Mouse (Mus musculus): Measurements from ENCODE around the gene Higd1c.
"Not testable (repeated sequence)": the region's sequence is repeated elsewhere in the genome, so short reads cannot be mapped to it uniquely, and the experiment has no call there.

The Higd1c gene

DNA sequence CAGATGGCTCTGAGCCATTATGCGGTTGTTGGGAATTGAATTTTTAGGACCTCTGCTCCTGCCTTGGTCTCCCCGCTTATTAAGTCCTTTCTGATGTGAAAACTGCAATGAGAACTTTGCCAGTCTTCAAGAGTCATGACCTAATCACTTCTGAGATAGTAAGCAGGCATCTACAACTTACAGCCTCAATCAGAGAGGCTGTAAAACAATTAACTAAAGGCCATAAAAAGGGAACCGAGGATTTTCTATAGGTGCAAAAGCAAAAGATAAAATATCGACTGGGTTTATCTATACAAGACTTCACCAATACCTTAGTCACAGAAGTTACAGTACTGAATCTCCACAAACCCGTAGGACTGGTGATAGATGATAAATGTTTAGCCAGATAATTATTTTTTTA, 8.5 kb upstream of the Higd1c start:
- no peak for DNase-seq (ENCODE audit: low spot score in 2 of 2)

- DNase-seq (ENCODE audit: low spot score in 2 of 2), result not testable (repeated sequence)
Observed at GRCm38 (mm10) chr15:100365967-100366366, 1.6 kb downstream of the Higd1c start.

DNA sequence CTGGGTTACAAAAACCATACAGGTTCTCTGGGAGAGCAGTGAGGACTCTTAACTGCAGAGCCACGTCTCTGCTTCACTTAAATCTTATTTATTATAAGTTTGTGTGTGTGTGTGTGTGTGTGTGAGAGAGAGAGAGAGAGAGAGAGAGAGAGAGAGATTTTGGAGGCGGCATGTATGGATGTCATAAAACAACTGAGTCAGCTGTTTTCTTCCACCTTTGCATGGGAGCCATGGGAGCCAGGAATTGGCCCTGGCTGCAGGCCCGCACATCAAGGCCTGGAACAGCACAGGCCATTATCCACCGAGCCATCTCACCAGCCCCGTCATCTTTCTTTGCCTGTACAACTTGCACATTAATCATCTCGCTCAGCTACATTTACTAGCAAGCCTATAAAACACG, 2.8 kb downstream of the Higd1c start:
- no peak for DNase-seq (ENCODE audit: low spot score in 2 of 2)

DNA sequence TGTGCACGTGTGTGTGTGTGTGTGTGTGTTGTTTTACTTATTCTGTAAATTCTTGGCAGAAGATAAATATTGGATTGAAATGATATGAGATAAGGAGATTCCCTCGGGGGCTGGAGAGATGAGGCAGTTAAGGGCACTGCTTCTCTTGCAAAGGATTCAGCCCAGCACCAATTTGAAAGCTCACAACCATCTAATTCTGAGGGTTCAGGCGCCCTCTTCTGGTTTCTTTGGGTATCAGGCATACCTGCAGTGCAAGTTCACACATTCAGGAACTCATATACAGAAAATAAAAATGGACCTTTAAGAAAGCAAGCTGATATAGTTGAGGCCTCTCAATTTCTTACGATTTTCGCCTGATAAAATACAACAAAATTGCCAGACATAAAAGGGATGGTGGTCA, 10.7 kb downstream of the Higd1c start:
- DNase-seq (ENCODE audit: low spot score in 2 of 2), result peak in 1 of 2 experiments; percentile 60

- not testable (repeated sequence) for DNase-seq (ENCODE audit: low spot score in 2 of 2)
Observed at GRCm38 (mm10) chr15:100377847-100378505, 13.6 kb downstream of the Higd1c start.

DNA sequence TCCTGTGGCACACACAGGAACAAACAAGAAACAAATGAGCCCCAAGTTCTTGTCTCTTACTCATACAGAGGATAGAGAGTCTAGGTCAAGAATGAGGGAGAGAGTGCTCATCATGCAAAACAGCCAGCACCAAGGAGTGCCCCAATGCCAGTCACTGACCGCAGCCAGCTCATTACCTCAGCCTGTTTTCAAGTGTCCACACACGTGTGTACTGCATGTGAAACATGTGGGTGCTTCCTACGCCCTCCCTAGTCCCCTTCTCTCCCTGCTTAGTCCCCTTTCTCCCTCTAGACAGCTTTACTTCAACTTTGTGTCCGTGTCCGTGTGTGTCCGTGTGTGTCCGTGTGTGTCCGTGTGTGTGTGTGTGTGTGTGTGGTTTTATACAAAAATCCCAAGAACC, 15.3 kb downstream of the Higd1c start:
- no peak for DNase-seq (ENCODE audit: low spot score in 2 of 2)

- DNase-seq (ENCODE audit: low spot score in 2 of 2), result no peak
Observed at GRCm38 (mm10) chr15:100380104-100380503, 15.8 kb downstream of the Higd1c start.

DNA sequence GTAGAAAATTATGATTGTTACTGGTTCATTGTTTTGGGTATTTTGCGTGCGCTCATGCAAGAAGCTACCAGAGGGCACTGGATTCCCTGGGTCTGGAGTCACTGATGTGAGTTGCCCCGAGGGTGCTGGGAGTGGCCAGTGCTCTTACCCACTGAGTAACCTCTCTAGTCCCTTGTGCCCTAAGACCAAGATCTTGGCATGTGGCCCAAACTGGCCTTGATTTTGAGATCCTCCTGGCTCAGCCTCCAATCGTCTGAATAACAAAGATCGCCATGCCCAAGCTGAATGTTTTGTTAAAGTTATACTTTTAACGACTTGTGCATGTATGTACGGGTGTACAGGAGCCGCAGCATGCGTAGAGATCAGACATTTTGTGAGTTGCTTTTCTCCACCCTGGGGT, 21.4 kb downstream of the Higd1c start:
- DNase-seq (ENCODE audit: low spot score in 2 of 2), result no peak

DNA sequence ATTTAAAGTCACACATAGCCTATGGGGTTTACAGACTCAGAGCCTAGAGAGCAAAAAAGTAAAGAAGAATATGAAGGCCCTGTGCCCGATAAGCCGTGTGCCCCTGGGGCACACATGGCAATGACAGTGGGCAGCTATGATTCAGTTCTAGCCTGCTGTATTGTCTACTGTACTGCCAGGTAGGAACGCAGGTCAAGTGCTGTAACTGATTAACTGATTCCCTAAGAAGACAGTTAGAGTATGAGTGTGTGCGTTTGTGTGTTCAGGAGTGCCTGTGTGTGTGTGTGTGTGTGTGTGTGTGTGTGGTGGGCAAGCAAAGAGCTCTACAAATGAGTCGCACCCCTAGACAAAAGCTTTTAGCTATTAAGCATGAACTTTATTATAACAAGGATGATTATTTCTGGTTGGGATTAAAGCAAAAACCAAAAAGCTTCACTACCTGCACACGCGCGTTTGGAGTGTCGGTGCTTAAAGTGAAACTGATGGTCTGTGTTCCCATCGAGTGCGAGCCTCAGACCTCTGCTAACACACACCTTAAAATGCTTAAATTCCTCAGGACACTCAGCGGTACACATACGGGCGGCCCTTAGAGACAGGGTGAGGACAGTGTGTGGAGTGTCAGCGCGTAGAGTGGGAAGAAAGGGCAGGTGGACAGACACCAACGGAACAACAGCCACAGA, 23.3 kb downstream of the Higd1c start:
- no peak for DNase-seq (ENCODE audit: low spot score in 2 of 2)

GRCm38 (mm10) chr15:100388224-100388835, 24.0 kb downstream of the Higd1c start:
- DNase-seq (ENCODE audit: low spot score in 2 of 2), result peak; percentile 13 to 26

DNA sequence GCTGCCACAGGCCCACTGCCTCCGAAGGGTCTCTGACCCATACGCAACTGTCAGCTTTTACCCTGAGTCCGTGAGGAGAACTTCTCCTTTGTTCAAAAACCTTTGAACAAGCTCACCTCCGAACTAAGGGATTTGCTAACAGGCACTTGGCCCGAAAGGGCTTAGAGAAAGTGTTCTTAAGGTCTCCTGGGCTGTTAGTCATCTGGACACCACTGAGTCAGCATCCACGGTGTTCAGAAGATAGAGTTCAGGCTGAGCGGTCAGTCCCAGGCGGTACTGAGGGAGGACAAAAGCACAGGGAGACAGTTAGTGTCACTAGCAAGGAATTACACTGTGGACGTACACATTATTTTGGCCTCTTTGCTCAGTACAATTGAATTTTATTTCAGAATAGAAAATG, 24.5 kb downstream of the Higd1c start:
- DNase-seq (ENCODE audit: low spot score in 2 of 2), result no peak

- DNase-seq (ENCODE audit: low spot score in 2 of 2), result no peak
Observed at GRCm38 (mm10) chr15:100391066-100391465, 26.7 kb downstream of the Higd1c start.

DNA sequence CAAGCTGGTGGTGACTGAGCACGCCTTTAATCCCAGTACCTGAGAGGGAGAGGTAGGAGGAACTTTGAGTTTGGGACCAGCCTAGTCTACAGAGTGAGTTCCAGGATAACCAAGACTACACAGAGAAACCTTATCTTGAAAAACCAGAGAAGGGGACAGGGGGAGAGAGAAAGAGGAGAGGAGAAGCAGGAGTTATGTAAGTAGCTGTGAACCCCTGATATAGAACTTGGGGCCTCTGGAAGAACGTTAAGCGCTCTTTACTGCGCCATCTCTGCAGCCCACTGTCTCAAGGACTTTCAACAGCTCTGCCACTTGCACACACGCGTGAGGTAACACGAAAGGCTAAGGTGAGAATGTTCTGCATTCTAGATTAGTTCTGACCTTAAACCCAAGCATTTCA, 27.3 kb downstream of the Higd1c start:
- DNase-seq (ENCODE audit: low spot score in 2 of 2), result no peak

DNA sequence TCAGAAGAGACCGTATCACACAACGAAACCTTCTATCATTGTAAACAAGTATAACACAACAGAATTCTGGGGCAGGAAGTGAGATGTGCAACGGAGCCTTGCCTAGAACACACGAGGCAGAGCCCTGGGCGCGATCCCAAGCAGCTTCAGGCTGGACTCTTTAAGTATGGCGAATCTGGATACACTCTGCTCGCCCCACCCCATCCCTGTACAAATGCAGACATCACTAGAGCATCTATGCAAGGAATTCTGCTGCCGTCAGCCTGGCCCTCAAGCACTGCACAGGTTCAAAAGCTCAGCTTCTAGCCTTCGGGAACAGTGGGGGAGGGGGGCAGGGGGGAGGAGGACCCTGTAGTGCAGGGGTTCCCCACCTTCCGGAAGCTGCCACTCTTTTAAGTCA, 28.7 kb downstream of the Higd1c start:
- DNase-seq (ENCODE audit: low spot score in 2 of 2), result no peak

- no peak for DNase-seq (ENCODE audit: low spot score in 2 of 2)
Observed at GRCm38 (mm10) chr15:100395561-100395960, 31.2 kb downstream of the Higd1c start.

DNA sequence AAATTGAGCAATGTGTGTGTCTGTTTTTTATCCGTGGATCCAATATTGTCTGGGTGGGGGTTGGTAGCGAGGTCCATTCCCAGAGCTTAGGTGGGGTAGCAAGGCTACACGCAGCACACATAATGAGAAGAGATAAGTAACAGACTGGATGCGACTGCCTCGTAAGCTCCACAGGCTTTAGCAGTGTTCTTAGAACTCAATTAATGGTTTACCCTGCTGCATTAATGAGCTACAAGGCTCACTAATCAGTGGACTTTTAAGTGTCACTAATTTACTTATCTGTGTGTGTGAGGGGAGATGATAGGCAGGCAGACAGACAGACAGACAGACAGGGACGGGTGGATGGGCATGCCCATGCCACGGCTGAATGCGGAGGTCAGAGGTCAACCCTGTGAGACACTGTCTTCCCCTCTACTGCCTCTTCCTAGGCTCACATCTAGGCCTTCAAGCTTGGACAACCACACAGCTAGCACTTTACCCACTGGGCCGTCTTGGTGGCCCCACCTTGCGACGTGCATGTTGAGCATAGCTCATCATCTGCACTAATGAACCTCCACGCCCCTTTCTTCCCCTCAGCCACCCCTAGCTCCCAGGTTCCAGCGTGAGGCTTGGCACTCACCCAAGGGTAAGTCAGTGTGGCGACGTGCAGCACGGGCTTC, 36.4 kb downstream of the Higd1c start:
- no peak for DNase-seq (ENCODE audit: low spot score in 2 of 2)

DNA sequence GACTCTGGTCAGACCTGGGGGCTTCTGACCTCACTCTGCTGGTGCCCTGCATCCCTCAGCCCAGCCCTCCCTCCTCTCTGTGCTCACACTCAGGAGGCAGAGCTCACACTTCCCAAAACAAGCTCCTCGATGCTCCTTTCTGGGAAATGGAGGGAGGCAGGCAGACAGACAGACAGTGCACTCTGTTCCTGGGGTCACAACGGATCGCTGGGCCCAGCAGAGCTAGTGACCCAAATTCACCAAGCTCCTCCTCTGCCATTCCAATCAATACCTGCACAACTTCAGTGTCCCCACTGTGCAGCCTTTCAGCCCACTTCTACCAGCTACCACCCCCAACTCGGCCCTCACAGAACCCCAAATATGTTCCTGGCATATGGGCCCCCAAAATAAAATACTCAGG, 37.5 kb downstream of the Higd1c start:
- no peak for DNase-seq (ENCODE audit: low spot score in 2 of 2)

DNA sequence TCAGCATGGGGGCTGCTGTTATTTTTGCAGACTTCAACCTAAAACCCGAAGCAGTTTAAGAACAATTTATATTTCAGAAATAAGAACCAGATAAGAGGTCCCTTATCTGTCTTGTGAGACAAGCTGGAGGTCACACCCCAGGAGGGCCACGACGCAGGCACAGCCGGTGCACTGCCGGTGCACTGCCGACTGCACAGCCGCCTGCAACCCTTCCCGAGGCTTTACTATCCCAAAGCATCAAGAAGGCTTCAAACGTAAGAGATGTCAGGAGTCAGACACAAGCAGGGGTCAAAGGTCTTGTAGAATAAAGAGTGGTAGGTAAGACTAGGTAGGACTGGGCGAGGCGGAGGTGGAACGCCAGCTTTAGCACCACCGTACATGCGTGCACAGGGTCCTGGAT, 38.0 kb downstream of the Higd1c start:
- no peak for DNase-seq (ENCODE audit: low spot score in 2 of 2)

- no peak for DNase-seq (ENCODE audit: low spot score in 2 of 2)
Observed at GRCm38 (mm10) chr15:100402798-100403197, 38.5 kb downstream of the Higd1c start.

GRCm38 (mm10) chr15:100403318-100404000, 39.1 kb downstream of the Higd1c start:
- no peak for DNase-seq (ENCODE audit: low spot score in 2 of 2)

DNA sequence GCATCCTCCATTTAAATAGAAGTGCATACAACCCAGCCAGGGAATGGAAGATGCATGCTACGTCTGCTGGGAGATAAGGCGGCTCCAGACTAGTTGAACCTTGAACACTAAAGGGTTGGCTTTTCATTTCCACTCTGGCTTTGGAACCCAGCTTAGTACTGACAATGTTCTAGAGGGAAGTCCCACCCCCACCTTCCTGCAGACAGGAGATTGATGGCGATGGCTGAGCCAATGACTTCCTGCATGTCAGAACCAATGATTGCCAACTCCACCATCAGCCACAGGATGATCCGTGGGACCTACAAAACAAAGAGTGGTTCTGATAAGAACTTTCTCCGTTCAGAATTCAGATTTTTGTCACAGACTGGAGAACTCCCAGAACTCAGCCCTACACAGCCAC, 41.7 kb downstream of the Higd1c start:
- DNase-seq (ENCODE audit: low spot score in 2 of 2), result no peak

All from thymus, postnatal 10 days (tissue).